Mouse (Mus musculus): ENCODE measurements around the gene Slc9a1.

DNA sequence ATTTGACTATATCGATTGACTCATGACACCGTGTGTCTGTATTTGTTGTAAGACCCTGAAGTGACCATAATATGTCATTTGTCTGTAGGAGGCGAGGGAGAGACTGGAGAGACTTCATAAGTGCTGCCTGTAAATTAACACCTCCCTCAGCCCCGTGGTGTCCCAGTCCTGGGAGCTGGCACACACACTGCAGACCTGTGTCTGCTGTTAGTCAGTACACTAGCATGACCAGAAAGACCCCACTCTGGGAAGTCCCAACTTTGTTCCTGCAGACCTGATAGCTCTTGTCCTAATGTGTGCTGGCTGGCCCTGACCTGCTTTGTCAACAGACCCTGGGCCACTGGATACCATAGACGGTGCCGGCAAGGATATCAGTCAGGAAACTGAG, 2.8 kb downstream of the Slc9a1 start:
- TF ChIP-seq POLR2A (IDR thresholded peaks at IDR 0.05; ENCODE audit: control insufficient read depth, low read depth, low read length) = no peak
- no peak for TF ChIP-seq CTCF (IDR thresholded peaks at IDR 0.05; ENCODE audit: control insufficient read depth, insufficient read depth, insufficient replicate concordance, low read depth, low read length)

Data from testis, adult 2 months (tissue).